Mouse (Mus musculus): ENCODE data around the gene Clstn2. TPM values are rescaled to one million over a fixed set of nuclear protein-coding genes. Genes with fewer than 3 reads are reported as not detected.

The Clstn2 gene
- total and polyA plus RNA-seq, 2 experiments: 0.28 to 0.31 TPM

DNA sequence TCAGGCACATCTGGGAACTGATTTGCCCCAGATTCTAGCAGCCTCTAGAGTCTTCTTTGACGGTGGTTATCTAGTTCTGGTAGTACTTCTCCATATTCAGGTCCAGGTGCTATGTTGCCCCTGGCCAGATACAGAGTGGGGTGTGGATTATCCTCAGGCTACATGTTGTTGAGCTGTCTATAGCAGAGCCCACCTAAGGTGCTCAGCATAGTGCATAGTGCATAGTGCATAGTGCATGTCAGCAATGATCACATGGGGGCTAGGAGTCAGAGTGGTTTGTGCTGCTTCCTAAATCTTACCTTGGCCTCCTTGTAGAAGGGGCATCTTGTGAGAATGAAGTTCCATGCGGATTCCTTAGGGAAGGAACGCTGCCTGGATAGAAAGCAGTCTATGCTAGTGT lies 556.5 kb downstream of the Clstn2 start:
- H3K4me3 ChIP-seq (ENCODE audit: insufficient read depth, low read depth, low read length): no peak overlapping the region
- no peaks in the 10 kb centered on the region for H3K79me2 ChIP-seq (ENCODE audit: control insufficient read depth, insufficient read depth, low read length)
- H3K27ac ChIP-seq (replicated peaks; ENCODE audit: insufficient read depth, low read depth, low read length): no peak overlapping the region
- TF ChIP-seq CTCF (IDR thresholded peaks at IDR 0.05; ENCODE audit: low read depth, low read length): no peak
- TF ChIP-seq POLR2A (IDR thresholded peaks at IDR 0.05; ENCODE audit: extremely low read depth, insufficient read depth, low read length): no peak
- no peaks in the 10 kb centered on the region for H3K4me1 ChIP-seq (ENCODE audit: control insufficient read depth, insufficient read depth, low read length)
- H3K27me3 ChIP-seq (ENCODE audit: control insufficient read depth, insufficient read depth, low read length): no peaks in the 10 kb centered on the region
- 82% methylated on average over 3 of the region's 3 CpGs for WGBS
- H3K36me3 ChIP-seq (ENCODE audit: control insufficient read depth, insufficient read depth, low read length): no peaks in the 10 kb centered on the region
- no peak for DNase-seq (ENCODE audit: extremely low read depth, low read depth, low spot score)
- no peak overlapping the region for H3K9ac ChIP-seq (ENCODE audit: low read depth, low read length)

- no peak overlapping the region for H3K27ac ChIP-seq (replicated peaks; ENCODE audit: insufficient read depth, low read depth, low read length)
- DNase-seq (ENCODE audit: extremely low read depth, low read depth, low spot score): no peak
- TF ChIP-seq CTCF (IDR thresholded peaks at IDR 0.05; ENCODE audit: low read depth, low read length): no peak
- TF ChIP-seq POLR2A (IDR thresholded peaks at IDR 0.05; ENCODE audit: extremely low read depth, insufficient read depth, low read length): no peak
- H3K27me3 ChIP-seq (ENCODE audit: control insufficient read depth, insufficient read depth, low read length): no peaks in the 10 kb centered on the region
- H3K9ac ChIP-seq (ENCODE audit: low read depth, low read length): no peak overlapping the region
- H3K79me2 ChIP-seq (ENCODE audit: control insufficient read depth, insufficient read depth, low read length): no peaks in the 10 kb centered on the region
- H3K4me3 ChIP-seq (ENCODE audit: insufficient read depth, low read depth, low read length): no peak overlapping the region
- WGBS: 89% methylated on average over 6 of the region's 6 CpGs
- H3K36me3 ChIP-seq (ENCODE audit: control insufficient read depth, insufficient read depth, low read length): no peaks in the 10 kb centered on the region
- H3K4me1 ChIP-seq (ENCODE audit: control insufficient read depth, insufficient read depth, low read length): no peaks in the 10 kb centered on the region
Observed at GRCm38 (mm10) chr9:97474896-97475295, 558.1 kb downstream of the Clstn2 start.

DNA sequence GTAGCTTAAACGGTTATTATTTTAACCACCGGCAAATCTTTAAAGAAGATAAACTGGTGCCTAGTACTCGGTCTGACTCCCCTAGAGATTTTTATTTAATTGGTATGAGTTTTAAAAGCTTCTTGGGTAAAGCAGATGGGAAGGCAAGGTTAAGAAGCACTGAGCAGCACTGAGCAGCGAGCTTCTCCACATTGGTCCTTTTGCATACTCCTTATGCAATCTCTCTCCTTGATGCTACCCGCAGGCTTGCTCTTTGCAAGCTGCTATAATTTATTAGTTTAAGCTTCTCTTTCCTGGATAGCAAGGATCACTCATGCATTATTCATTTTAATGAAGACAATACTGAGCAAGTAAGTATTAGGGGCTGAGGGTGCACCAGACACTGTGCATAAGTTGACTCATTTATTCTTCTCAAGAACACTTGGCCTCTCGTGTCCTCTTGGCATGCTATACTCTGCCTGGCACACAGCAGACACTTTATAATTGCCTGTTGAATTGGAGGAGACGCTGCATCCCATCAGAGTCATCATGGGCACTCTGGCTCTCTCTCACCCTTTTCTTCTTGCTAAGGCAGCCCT lies 561.9 kb downstream of the Clstn2 start:
- H3K4me1 ChIP-seq (ENCODE audit: control insufficient read depth, insufficient read depth, low read length): no peaks in the 10 kb centered on the region
- no peaks in the 10 kb centered on the region for H3K27me3 ChIP-seq (ENCODE audit: control insufficient read depth, insufficient read depth, low read length)
- no peaks in the 10 kb centered on the region for H3K36me3 ChIP-seq (ENCODE audit: control insufficient read depth, insufficient read depth, low read length)
- DNase-seq (ENCODE audit: extremely low read depth, low read depth, low spot score): no peak
- TF ChIP-seq CTCF (IDR thresholded peaks at IDR 0.05; ENCODE audit: low read depth, low read length) (no peak), POLR2A (IDR thresholded peaks at IDR 0.05; ENCODE audit: extremely low read depth, insufficient read depth, low read length) (no peak)
- H3K4me3 ChIP-seq (ENCODE audit: insufficient read depth, low read depth, low read length): no peak overlapping the region
- WGBS: 86% methylated on average over 7 of the region's 7 CpGs
- H3K79me2 ChIP-seq (ENCODE audit: control insufficient read depth, insufficient read depth, low read length): no peaks in the 10 kb centered on the region
- no peak overlapping the region for H3K27ac ChIP-seq (replicated peaks; ENCODE audit: insufficient read depth, low read depth, low read length)
- no peak overlapping the region for H3K9ac ChIP-seq (ENCODE audit: low read depth, low read length)

- no peaks in the 10 kb centered on the region for H3K36me3 ChIP-seq (ENCODE audit: control insufficient read depth, insufficient read depth, low read length)
- 68% methylated on average over 6 of the region's 6 CpGs for WGBS
- H3K27ac ChIP-seq (replicated peaks; ENCODE audit: insufficient read depth, low read depth, low read length): no peak overlapping the region
- H3K27me3 ChIP-seq (ENCODE audit: control insufficient read depth, insufficient read depth, low read length): no peaks in the 10 kb centered on the region
- H3K4me1 ChIP-seq (ENCODE audit: control insufficient read depth, insufficient read depth, low read length): no peaks in the 10 kb centered on the region
- no peaks in the 10 kb centered on the region for H3K79me2 ChIP-seq (ENCODE audit: control insufficient read depth, insufficient read depth, low read length)
- no peak overlapping the region for H3K4me3 ChIP-seq (ENCODE audit: insufficient read depth, low read depth, low read length)
- no peak overlapping the region for H3K9ac ChIP-seq (ENCODE audit: low read depth, low read length)
- TF ChIP-seq POLR2A (IDR thresholded peaks at IDR 0.05; ENCODE audit: extremely low read depth, insufficient read depth, low read length) (no peak), CTCF (IDR thresholded peaks at IDR 0.05; ENCODE audit: low read depth, low read length) (no peak)
- DNase-seq (ENCODE audit: extremely low read depth, low read depth, low spot score): no peak
Observed at GRCm38 (mm10) chr9:97460452-97460851, 572.5 kb downstream of the Clstn2 start.

DNA sequence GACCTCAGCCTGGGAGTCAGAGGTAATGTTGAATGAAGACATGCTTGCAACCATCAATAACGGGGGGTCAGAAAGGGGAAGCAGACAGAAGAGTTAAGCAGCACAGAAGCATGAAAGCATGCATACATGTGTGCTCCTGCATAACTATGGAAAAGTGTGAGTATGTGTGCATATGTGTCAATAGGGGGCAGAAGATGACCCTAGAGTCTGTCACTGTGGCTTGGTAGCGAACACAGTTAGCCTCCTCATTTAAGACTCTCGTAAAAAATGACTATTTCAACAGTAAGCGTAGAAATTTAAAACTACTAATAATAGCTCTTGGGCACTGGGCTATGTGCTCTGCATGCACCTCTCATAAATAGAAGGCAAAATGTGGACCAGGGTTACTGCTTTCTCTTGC lies 573.2 kb downstream of the Clstn2 start:
- no peaks in the 10 kb centered on the region for H3K27me3 ChIP-seq (ENCODE audit: control insufficient read depth, insufficient read depth, low read length)
- H3K9ac ChIP-seq (ENCODE audit: low read depth, low read length): no peak overlapping the region
- peak; percentile 18 for DNase-seq (ENCODE audit: extremely low read depth, low read depth, low spot score)
- no peaks in the 10 kb centered on the region for H3K79me2 ChIP-seq (ENCODE audit: control insufficient read depth, insufficient read depth, low read length)
- WGBS: 59% methylated on average over 4 of the region's 4 CpGs
- no peak overlapping the region for H3K4me3 ChIP-seq (ENCODE audit: insufficient read depth, low read depth, low read length)
- H3K36me3 ChIP-seq (ENCODE audit: control insufficient read depth, insufficient read depth, low read length): no peaks in the 10 kb centered on the region
- TF ChIP-seq CTCF (IDR thresholded peaks at IDR 0.05; ENCODE audit: low read depth, low read length) (no peak), POLR2A (IDR thresholded peaks at IDR 0.05; ENCODE audit: extremely low read depth, insufficient read depth, low read length) (no peak)
- no peak overlapping the region for H3K27ac ChIP-seq (replicated peaks; ENCODE audit: insufficient read depth, low read depth, low read length)
- H3K4me1 ChIP-seq (ENCODE audit: control insufficient read depth, insufficient read depth, low read length): no peaks in the 10 kb centered on the region

- no peak for DNase-seq (ENCODE audit: extremely low read depth, low read depth, low spot score)
- 72% methylated on average over 13 of the region's 13 CpGs for WGBS
- H3K9ac ChIP-seq (ENCODE audit: low read depth, low read length): no peak overlapping the region
- TF ChIP-seq CTCF (IDR thresholded peaks at IDR 0.05; ENCODE audit: low read depth, low read length) (no peak), POLR2A (IDR thresholded peaks at IDR 0.05; ENCODE audit: extremely low read depth, insufficient read depth, low read length) (no peak)
- no peaks in the 10 kb centered on the region for H3K36me3 ChIP-seq (ENCODE audit: control insufficient read depth, insufficient read depth, low read length)
- no peak overlapping the region for H3K27ac ChIP-seq (replicated peaks; ENCODE audit: insufficient read depth, low read depth, low read length)
- no peaks in the 10 kb centered on the region for H3K4me1 ChIP-seq (ENCODE audit: control insufficient read depth, insufficient read depth, low read length)
- H3K79me2 ChIP-seq (ENCODE audit: control insufficient read depth, insufficient read depth, low read length): no peaks in the 10 kb centered on the region
- 0 out of 2 replicates have a peak, but pooled peaks cover 2% of the 10 kb centered on the region for H3K27me3 ChIP-seq (ENCODE audit: control insufficient read depth, insufficient read depth, low read length)
- no peak overlapping the region for H3K4me3 ChIP-seq (ENCODE audit: insufficient read depth, low read depth, low read length)
Observed at GRCm38 (mm10) chr9:97449316-97450050, 583.5 kb downstream of the Clstn2 start.

All from liver, adult 2 months (tissue).